Mouse (Mus musculus) liver, adult 2 months (tissue): ENCODE measurements around the gene Prss27.

Experiments
- CTCF ChIP-seq: fragments of 200-500 bp; IDR thresholded peaks from 2 replicates; pipeline ENCODE4 v1.5.1; 2011; ENCODE audit warnings: low read depth, low read length, control low read depth
- POLR2A ChIP-seq: fragments of 200-500 bp; IDR thresholded peaks from 2 replicates; pipeline ENCODE4 v1.6.1; 2011; ENCODE audit warnings: low read length, control low read depth; ENCODE audit not compliant: insufficient read depth; ENCODE audit errors: extremely low read depth

DNA sequence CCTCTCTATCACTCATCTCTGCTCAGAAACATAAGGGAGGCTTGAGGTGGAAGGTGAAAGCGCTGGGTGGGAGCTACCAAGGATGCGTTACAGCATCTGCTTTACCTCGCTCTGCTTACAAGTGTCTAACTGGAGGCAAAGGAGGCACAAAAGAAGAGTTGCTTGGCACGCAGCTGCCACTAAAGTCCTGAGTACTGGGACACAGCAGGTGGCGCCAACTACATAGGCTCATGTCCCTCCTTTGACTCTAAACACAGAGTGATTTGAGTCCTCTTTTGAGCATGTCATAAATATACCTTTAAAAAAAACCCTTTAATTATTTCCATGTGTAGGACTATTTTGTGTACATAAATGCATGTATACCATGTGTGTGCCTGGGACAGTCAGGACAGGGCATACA, 28.3 kb upstream of the Prss27 start:
- TF ChIP-seq POLR2A (no peak), CTCF (no peak)
